Mouse (Mus musculus): Measurements from ENCODE around the gene Gpc6. TPM values are rescaled to one million over a fixed set of nuclear protein-coding genes. Genes with fewer than 3 reads are reported as not detected.
A peak's percentile ranks its signal among the peaks of the same experiment; 100 is the strongest.

Gpc6 gene
- total RNA-seq, 4 experiments from 2014 or later, result 10.0 to 12.9 (median 10.9) TPM

- DNase-seq (ENCODE audit: low spot score in 2 of 2), result no peak
These were observed 859.8 kb downstream of the Gpc6 start for GRCm38 (mm10) chr14:117784960-117785359.

- DNase-seq (ENCODE audit: low spot score in 2 of 2), result no peak
These were observed 860.5 kb downstream of the Gpc6 start for GRCm38 (mm10) chr14:117785507-117786085.

GRCm38 (mm10) chr14:117786647-117787046, 861.5 kb downstream of the Gpc6 start:
- no peak for DNase-seq (ENCODE audit: low spot score in 2 of 2)

GRCm38 (mm10) chr14:117794874-117795273, 869.8 kb downstream of the Gpc6 start:
- DNase-seq (ENCODE audit: low spot score in 2 of 2), result no peak

GRCm38 (mm10) chr14:117796661-117797060, 871.5 kb downstream of the Gpc6 start:
- no peak for DNase-seq (ENCODE audit: low spot score in 2 of 2)

GRCm38 (mm10) chr14:117800399-117800798, 875.3 kb downstream of the Gpc6 start:
- no peak for DNase-seq (ENCODE audit: low spot score in 2 of 2)

GRCm38 (mm10) chr14:117807846-117808245, 882.7 kb downstream of the Gpc6 start:
- DNase-seq (ENCODE audit: low spot score in 2 of 2), result no peak

- no peak for DNase-seq (ENCODE audit: low spot score in 2 of 2)
These were observed 883.2 kb downstream of the Gpc6 start for GRCm38 (mm10) chr14:117808326-117808725.

GRCm38 (mm10) chr14:117810321-117811270, 885.5 kb downstream of the Gpc6 start:
- DNase-seq (ENCODE audit: low spot score in 2 of 2), result no peak

GRCm38 (mm10) chr14:117813473-117813872, 888.4 kb downstream of the Gpc6 start:
- peak; percentile 35 to 37 for DNase-seq (ENCODE audit: low spot score in 2 of 2)

GRCm38 (mm10) chr14:117816008-117816407, 890.9 kb downstream of the Gpc6 start:
- no peak for DNase-seq (ENCODE audit: low spot score in 2 of 2)

GRCm38 (mm10) chr14:117816706-117817105, 891.6 kb downstream of the Gpc6 start:
- DNase-seq (ENCODE audit: low spot score in 2 of 2), result no peak

GRCm38 (mm10) chr14:117817196-117817595, 892.1 kb downstream of the Gpc6 start:
- no peak for DNase-seq (ENCODE audit: low spot score in 2 of 2)

- no peak for DNase-seq (ENCODE audit: low spot score in 2 of 2)
These were observed 899.4 kb downstream of the Gpc6 start for GRCm38 (mm10) chr14:117824491-117824890.

- DNase-seq (ENCODE audit: low spot score in 2 of 2), result no peak
These were observed 901.4 kb downstream of the Gpc6 start for GRCm38 (mm10) chr14:117826294-117827046.

- DNase-seq (ENCODE audit: low spot score in 2 of 2), result no peak
These were observed 906.2 kb downstream of the Gpc6 start for GRCm38 (mm10) chr14:117831267-117831666.

- DNase-seq (ENCODE audit: low spot score in 2 of 2), result peak; percentile 25 to 41
These were observed 906.6 kb downstream of the Gpc6 start for GRCm38 (mm10) chr14:117831731-117832130.

GRCm38 (mm10) chr14:117835506-117835905, 910.4 kb downstream of the Gpc6 start:
- DNase-seq (ENCODE audit: low spot score in 2 of 2), result no peak

- no peak for DNase-seq (ENCODE audit: low spot score in 2 of 2)
These were observed 911.9 kb downstream of the Gpc6 start for GRCm38 (mm10) chr14:117837021-117837420.

- no peak for DNase-seq (ENCODE audit: low spot score in 2 of 2)
These were observed 912.6 kb downstream of the Gpc6 start for GRCm38 (mm10) chr14:117837715-117838114.

- DNase-seq (ENCODE audit: low spot score in 2 of 2), result no peak
These were observed 916.1 kb downstream of the Gpc6 start for GRCm38 (mm10) chr14:117841211-117841610.

All from layer of hippocampus, adult 8-10 months (tissue).